Mouse (Mus musculus): Measurements from ENCODE around the gene Gm20824. TPM values are rescaled to one million over a fixed set of nuclear protein-coding genes. Genes with fewer than 3 reads are reported as not detected.

Gene Gm20824
- not detected in 2 replicates for total RNA-seq (2023)

GRCm38 (mm10) chrY:8257607-8258006, at the start of gene Gm20824:
TSS of gene Gm20824 (plus strand) at chrY:8257907.

Other genes with a start within 250 kb of the Gm20824 start
- not detected in 2 replicates for gene Gm20825, start 186.4 kb upstream of the Gm20824 start, total RNA-seq (2023)